Mouse (Mus musculus) thymus, adult 2 months (tissue): ENCODE measurements around the gene Adgrl4. TPM values are rescaled to one million over a fixed set of nuclear protein-coding genes. Genes with fewer than 3 reads are reported as not detected.

ENCODE experiments used
- DNase-seq: peaks from one replicate; pipeline ENCODE4 v3.0.0; 2021
- H3K27ac ChIP-seq: fragments of 200-500 bp; 2 replicates; pipeline ENCODE4 v1.5.1; 2012; ENCODE audit warnings: low read length, control low read depth; ENCODE audit not compliant: control insufficient read depth, insufficient read depth
- H3K27me3 ChIP-seq: fragments of 200-500 bp; 2 replicates; pipeline ENCODE4 v1.6.1; 2012; ENCODE audit warnings: mild to moderate bottlenecking, low read length, moderate library complexity, mixed read lengths; ENCODE audit not compliant: control insufficient read depth, insufficient read depth
- H3K36me3 ChIP-seq: fragments of 200-500 bp; 2 replicates; pipeline ENCODE4 v1.6.1; 2012; ENCODE audit warnings: mild to moderate bottlenecking, low read length, moderate library complexity; ENCODE audit not compliant: control insufficient read depth, insufficient read depth
- H3K4me1 ChIP-seq: fragments of 200-500 bp; replicated peaks from 2 replicates; pipeline ENCODE4 v1.6.1; 2012; ENCODE audit warnings: low read length; ENCODE audit not compliant: control insufficient read depth, insufficient read depth
- H3K4me3 ChIP-seq: fragments of 200-500 bp; 2 replicates; pipeline ENCODE4 v1.5.1; 2012; ENCODE audit warnings: mild to moderate bottlenecking, low read length, control low read depth, moderate library complexity; ENCODE audit not compliant: control insufficient read depth, insufficient read depth
- CTCF ChIP-seq: fragments of 200-500 bp; IDR thresholded peaks from 2 replicates; pipeline ENCODE4 v1.5.1; 2012; ENCODE audit warnings: mild to moderate bottlenecking, control low read depth, low read length, moderate library complexity, borderline replicate concordance; ENCODE audit not compliant: control insufficient read depth, poor library complexity, insufficient read depth; ENCODE audit errors: extremely low read depth
- POLR2A ChIP-seq: fragments of 200-500 bp; IDR thresholded peaks from 2 replicates; pipeline ENCODE4 v1.6.1; 2012; ENCODE audit warnings: mild to moderate bottlenecking, low read length, control low read depth, moderate library complexity; ENCODE audit not compliant: control insufficient read depth, poor library complexity, insufficient read depth; ENCODE audit errors: extremely low read depth
- WGBS: fragments of 180-500 bp; shearing (Covaris S2); methylation state at CpG from one replicate; pipeline ENCODE4 v1.1.7; 2018; 5-methylcytosine and 5-hydroxymethylcytosine counted together
- polyA plus RNA-seq: library from polyadenylated mRNA; depleted of rRNA; stranded (reverse); fragments of >200 nt; gene quantifications from 2 replicates; pipeline ENCODE4 v1.2.3, GENCODE M21; 2012; rRNA removed

Gene Adgrl4
- polyA plus RNA-seq = 1.6 and 2.5 TPM in 2 replicates

DNA sequence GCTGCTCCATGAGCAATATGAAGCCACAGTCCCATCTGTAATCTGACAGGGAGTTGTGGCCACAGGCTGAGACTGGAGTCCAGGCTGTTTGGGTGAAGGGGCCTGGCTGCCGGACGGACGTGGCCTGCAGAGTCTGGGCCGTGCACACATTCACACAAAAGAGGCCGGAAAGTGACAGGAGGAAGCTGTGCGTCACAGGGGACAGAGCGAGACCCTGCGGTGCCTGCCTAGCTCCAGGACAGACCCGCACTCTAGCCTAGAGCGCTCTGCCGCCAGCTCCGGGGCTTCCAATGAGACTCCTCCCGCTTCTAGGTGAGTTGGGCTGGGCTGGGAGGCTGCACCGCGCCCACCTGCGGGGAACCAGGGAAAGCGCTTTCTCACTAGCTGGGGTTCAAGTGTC, at the start of gene Adgrl4:
Gene Adgrl4, plus strand, starts transcription at position 195 of the 400 bp plus-strand sequence.
- H3K27me3 ChIP-seq = no peaks in the 10 kb centered on the region
- DNase-seq = no peak
- 5% methylated on average over 17 of the region's 17 CpGs for WGBS
- H3K36me3 ChIP-seq = no peaks in the 10 kb centered on the region
- H3K27ac ChIP-seq = no peak within 1 kb of the TSS
- no peak for TF ChIP-seq CTCF
- no peak for TF ChIP-seq POLR2A
- no peaks in the 10 kb centered on the region for H3K4me1 ChIP-seq
- no peak within 1 kb of the TSS for H3K4me3 ChIP-seq

GRCm38 (mm10) chr3:151390912-151391311, 46.8 kb upstream of the Adgrl4 start:
- Histone ChIP-seq H3K4me3 (no peak overlapping the region), H3K27me3 (no peaks in the 10 kb centered on the region), H3K4me1 (no peaks in the 10 kb centered on the region), H3K36me3 (no peaks in the 10 kb centered on the region), H3K27ac (no peak overlapping the region)
- TF ChIP-seq POLR2A (no peak), CTCF (no peak)
- DNase-seq = no peak

DNA sequence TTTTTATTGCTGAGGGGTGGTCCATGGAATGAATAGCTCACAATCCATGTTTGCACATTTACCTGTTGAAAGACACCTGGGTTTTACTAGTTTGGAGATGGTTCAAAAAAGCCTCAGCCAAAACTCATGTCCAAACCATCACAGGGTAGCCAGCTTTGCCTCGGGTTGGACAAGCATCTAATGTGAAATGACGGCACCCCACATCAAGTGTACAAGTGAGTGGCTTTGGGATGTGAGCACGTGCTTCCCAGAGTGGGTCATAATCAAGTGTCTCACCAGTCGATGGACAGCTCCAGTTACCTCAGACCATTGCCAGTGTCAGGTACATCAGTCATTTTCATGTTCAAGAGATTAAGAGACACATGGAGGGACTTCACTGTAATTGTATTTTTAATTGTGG, 44.8 kb upstream of the Adgrl4 start:
- Histone ChIP-seq H3K36me3 (no peaks in the 10 kb centered on the region), H3K27ac (no peak overlapping the region), H3K27me3 (no peaks in the 10 kb centered on the region), H3K4me1 (no peaks in the 10 kb centered on the region), H3K4me3 (no peak overlapping the region)
- 92% methylated on average over 4 of the region's 4 CpGs for WGBS
- no peak for DNase-seq
- TF ChIP-seq CTCF (no peak), POLR2A (no peak)

DNA sequence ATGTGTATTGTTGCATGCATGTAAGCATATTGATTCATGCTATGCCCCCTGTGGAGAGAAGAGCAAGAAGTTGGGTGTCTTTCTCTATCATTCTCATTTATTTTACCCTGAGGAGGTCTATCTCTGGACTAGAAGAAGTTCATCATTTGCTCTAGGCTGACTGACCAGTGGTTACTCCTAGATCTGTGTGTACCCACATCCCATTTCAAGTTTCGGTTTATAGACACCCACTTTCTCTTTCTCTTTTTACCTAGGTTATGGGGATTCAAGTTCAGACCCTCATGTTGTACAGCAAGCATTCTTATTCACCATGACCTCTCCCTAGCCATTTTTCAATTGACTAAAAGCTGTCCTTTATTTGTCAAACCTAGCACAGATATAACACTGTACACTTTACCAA, 44.4 kb upstream of the Adgrl4 start:
- no peaks in the 10 kb centered on the region for H3K27me3 ChIP-seq
- no peaks in the 10 kb centered on the region for H3K4me1 ChIP-seq
- H3K36me3 ChIP-seq = no peaks in the 10 kb centered on the region
- H3K27ac ChIP-seq = no peak overlapping the region
- no peak overlapping the region for H3K4me3 ChIP-seq
- TF ChIP-seq CTCF = no peak
- no peak for TF ChIP-seq POLR2A
- DNase-seq = no peak
- 68% methylated on average over 1 of the region's 1 CpGs for WGBS

DNA sequence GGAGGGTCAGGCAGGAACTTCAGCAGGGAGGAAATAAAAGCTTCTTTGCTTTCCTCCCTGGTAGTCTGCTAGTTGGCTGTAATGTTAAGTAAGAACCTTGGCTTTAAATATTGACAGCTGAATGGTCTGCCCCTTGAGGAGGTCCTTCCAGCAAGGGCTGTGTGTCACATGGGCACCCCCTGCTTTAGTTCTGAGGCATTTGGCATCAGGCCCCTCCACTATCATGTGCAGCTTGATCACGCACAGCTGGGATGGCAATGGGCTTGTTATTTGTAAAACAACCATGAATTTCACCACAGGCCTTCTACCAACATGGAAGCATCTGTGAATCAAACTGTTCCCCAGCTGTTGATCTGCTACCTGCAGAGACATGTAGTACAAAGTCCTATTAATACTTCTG, 38.4 kb upstream of the Adgrl4 start:
- DNase-seq = no peak
- no peaks in the 10 kb centered on the region for H3K27me3 ChIP-seq
- H3K27ac ChIP-seq = no peak overlapping the region
- H3K4me3 ChIP-seq = no peak overlapping the region
- no peaks in the 10 kb centered on the region for H3K36me3 ChIP-seq
- no peak for TF ChIP-seq POLR2A
- TF ChIP-seq CTCF = no peak
- WGBS = 92% methylated on average over 1 of the region's 1 CpGs
- H3K4me1 ChIP-seq = no peaks in the 10 kb centered on the region

DNA sequence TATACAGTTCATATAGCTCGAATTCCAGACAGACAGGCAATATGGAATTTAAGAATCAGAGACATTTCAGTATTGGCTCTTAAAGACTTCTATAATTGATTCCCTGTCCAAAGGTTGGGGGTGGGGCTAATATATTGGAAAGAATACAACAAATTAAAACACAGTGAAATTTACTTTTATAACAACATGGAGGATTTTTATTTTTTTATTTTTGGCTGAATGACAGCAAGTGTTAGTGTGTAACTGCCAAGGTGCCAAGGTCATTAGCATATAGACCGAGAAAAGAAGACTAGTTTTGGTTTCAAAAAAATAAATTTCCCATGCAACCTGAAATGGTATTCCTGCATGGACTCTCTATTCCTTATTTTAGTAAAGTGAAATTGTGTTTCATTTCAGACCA, 26.7 kb upstream of the Adgrl4 start:
- H3K4me3 ChIP-seq = no peak overlapping the region
- no peaks in the 10 kb centered on the region for H3K36me3 ChIP-seq

DNA sequence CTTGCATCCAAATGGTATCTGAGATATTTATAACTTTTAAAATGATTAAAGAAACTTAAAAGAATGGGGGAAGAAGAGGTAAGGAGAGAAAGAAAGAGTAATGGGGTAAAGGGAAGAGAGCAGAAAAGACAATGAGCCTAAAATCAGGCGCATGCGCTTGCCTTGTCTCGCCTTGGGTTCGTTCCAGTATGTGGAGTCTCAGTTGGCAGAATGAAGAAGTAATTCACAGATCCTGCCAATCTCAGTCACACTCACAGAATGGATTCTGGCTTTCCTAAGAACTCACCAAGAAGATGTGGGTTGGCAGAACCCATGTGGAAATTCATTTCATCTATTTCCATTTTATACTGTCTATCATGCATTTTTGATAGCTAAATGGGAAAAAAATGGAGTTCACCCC, 26.2 kb upstream of the Adgrl4 start:
- no peak for TF ChIP-seq POLR2A
- no peak for TF ChIP-seq CTCF
- H3K27ac ChIP-seq = no peak overlapping the region
- no peaks in the 10 kb centered on the region for H3K4me1 ChIP-seq
- H3K36me3 ChIP-seq = no peaks in the 10 kb centered on the region
- WGBS = 98% methylated on average over 4 of the region's 4 CpGs
- no peak for DNase-seq
- H3K27me3 ChIP-seq = no peaks in the 10 kb centered on the region
- H3K4me3 ChIP-seq = no peak overlapping the region

More for the DNA sequence above, 26.7 kb upstream of the Adgrl4 start:
- WGBS = 77% methylated on average over 2 of the region's 2 CpGs
- DNase-seq = no peak
- no peaks in the 10 kb centered on the region for H3K27me3 ChIP-seq
- no peak overlapping the region for H3K27ac ChIP-seq
- H3K4me1 ChIP-seq = no peaks in the 10 kb centered on the region
- no peak for TF ChIP-seq POLR2A
- no peak for TF ChIP-seq CTCF
